Mouse (Mus musculus): ENCODE results near the gene Fmo6. TPM values are rescaled to one million over a fixed set of nuclear protein-coding genes. Genes with fewer than 3 reads are reported as not detected.

Fmo6 gene
- polyA plus RNA-seq, 2 experiments from 2014 or later = not detected

DNA sequence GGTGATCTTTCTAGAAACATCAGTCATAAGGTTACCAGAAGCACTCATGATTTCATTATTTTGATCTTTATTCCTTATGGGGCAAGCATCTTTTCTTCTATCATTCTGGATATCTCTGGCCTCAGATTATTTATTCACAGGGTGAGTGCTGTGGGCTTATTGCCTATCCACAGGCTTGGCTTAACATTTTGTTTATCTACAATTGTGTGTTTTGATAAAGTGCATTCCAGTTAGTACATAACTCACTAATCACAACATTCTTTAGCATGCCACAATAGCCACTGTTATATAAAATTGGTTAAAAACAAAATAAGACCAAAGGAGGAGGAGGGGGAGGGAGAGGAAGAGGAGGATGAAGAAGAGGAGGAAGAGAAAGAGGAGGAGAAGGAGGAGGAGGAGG is 25.2 kb downstream of the Fmo6 start:
- no peak for ATAC-seq

DNA sequence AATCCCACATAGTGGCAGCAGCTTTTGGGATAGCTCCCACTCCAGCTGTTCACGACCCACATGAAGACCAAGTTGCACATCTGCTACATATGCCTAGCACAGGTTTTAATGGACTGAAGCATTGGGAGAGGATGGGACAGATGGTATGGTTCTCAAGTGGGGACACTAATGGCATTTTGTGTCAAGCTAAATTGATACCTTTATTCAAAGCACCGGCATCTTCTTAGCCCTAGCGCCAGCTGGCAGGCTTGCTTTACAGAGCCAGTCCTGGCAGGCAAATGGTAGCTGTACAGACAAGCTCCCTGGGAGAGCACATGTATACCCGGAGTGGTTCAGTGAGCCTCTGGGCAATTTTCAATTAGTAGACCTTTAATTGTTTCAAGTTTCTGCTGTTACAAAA is 35.4 kb downstream of the Fmo6 start:
- no peak for ATAC-seq

DNA sequence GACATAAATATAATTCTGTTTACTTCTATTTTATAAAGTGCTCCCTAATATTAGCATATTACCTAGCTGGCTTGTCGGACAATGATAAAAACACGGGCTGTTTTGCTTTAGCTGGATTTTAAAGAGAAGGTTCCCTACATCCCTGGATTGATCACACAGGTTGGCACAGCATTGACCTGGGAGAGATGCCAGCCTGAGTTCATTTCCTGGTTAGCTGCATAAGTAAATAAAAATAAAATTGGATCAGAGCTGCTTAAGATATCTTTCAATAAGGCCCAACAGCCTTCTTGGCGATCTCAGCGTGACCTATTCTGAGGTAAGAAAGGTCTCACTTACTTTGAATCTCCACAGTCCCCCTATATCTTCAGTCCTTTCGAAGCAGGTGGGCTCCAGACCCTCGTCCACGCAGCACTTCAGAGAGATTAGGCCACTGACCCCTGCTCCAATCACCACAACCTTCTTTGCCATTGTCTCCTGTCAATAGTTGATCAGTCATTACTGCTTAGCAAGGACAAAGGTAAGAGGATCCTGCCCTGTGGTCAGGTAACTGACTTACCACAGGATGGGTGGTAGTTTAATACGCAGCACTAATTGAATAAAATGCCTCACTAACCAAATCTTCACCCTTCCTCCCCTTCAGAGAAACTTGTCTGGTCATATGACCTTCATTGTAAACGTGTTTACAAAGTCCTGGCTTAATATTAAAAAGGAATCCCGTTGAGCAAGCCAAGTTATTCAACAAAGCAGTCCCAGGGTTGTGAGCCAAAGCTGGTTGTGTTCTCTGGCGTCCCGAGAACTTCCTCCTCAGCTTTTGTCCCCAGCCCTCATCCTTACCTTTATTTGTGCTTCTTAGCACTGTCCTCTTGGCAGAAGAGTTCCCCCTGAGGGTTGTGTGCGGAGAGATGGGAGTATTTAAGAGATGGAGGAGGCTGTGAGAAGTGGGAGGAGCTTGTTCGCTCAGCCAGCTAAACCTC is 39.2 kb downstream of the Fmo6 start, which contains the start of gene Fmo2:
Fmo2 (minus strand) TSS at position 889 of the 974 bp plus-strand sequence.
- ATAC-seq = no peak

DNA sequence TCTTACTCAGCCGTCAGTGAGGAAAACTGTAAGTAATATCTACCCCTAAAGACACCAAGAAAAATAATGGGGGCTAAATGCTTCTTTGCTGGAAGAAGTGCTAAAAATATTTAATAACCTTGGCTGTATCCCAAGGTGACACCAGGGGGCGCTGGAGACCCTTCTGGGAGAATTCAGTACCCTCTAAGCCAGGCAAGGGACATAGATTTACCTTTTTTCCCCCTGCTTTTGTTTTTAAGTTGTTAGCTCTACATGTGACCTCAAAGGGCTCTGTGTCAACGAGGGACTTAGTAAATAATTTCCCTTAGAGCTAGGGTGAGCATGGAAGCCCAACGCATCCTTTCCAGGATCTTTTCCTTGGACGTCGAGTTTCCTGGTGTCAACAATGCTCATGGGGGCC is 41.4 kb downstream of the Fmo6 start:
- ATAC-seq = no peak

GRCm38 (mm10) chr1:162893014-162893413 is 44.3 kb downstream of the Fmo6 start:
- ATAC-seq = no peak

- no peak for ATAC-seq
Observed at GRCm38 (mm10) chr1:162891980-162892451, 45.3 kb downstream of the Fmo6 start.

- no peak for ATAC-seq
Observed at GRCm38 (mm10) chr1:162888646-162889045, 48.7 kb downstream of the Fmo6 start.

DNA sequence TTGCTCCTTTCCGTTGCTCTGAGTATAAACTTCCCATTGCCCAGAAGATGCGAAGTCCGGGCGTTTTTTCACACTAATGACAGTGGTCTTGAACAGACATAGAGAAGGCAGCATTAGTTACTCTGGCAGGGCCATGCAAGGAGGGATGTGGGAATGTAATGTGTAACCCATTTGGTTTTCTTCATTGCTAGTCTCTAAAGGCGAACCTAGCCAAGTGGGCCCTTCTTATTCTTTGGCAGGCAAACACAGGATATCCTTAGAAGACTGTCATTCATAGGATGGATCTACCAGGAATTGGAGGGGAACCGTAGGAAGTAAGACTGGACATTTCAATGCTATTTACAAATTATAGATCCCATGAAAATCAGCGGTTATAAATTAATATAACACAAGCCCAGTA is 49.7 kb downstream of the Fmo6 start:
- no peak for ATAC-seq

- ATAC-seq = no peak
Observed at GRCm38 (mm10) chr1:162886138-162886816, 51.0 kb downstream of the Fmo6 start.

DNA sequence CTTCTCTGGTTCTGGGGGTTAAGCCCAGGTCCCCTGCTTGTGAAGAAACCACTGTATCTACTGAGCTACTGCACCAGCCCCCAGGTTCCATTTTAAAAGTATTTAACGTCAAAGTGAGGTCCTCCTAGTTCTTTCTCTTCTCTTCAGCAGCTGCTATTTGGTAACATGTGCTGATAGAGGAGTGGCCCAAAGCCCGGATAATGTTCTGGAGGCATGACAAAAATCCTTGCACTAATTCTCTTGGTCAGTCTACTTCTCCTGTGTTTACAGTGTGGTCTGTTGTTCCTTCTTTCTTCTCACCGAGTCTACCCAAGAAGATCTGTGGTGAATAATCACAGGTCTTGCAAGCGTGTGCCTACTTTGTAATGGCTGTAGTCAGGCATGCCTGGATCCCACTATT is 54.6 kb downstream of the Fmo6 start:
- ATAC-seq = no peak

- ATAC-seq = no peak
Observed at GRCm38 (mm10) chr1:162879595-162880369, 57.5 kb downstream of the Fmo6 start.

- ATAC-seq = no peak
Observed at GRCm38 (mm10) chr1:162875091-162875490, 62.2 kb downstream of the Fmo6 start.

GRCm38 (mm10) chr1:162871701-162872311 is 65.5 kb downstream of the Fmo6 start:
- no peak for ATAC-seq

DNA sequence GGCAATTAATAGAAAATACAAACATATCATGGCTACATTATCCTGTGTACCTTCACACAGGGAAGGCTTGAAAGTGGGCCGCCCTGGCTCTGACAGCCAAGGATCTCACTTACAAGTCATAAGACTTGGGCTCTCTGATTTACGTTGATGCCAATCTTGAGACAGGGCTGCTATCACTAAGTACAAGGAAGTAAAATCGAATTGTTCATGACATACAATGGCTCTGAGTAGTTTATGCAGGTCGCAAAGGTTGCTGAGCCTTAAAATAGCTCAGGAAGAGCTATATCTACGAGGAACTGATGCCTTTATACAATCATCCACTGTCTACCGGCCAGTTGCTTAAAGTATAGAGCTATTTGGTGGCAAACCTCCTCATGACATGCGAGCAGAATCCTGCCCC is 66.3 kb downstream of the Fmo6 start:
- no peak for ATAC-seq

GRCm38 (mm10) chr1:162867396-162867795 is 69.9 kb downstream of the Fmo6 start:
- ATAC-seq = no peak

Other genes with a start within 250 kb of the Fmo6 start
- 100 to 1,000 TPM; 259 to 407 TPM for gene Prrc2c, start 197.0 kb downstream of the Fmo6 start, polyA plus RNA-seq (2017; shearing (Covaris generic))
- gene Fmo4, start 123.5 kb downstream of the Fmo6 start, polyA plus RNA-seq (2017; shearing (Covaris generic)) = not detected
- under 1 TPM; 0.22 to 0.72 TPM for gene Fmo1, start 70.9 kb downstream of the Fmo6 start, polyA plus RNA-seq (2017; shearing (Covaris generic))
- gene Fmo2, start 38.8 kb downstream of the Fmo6 start, polyA plus RNA-seq (2017; shearing (Covaris generic)) = not detected
- not detected for gene Fmo3, start 47.0 kb upstream of the Fmo6 start, polyA plus RNA-seq (2017; shearing (Covaris generic))
- gene Mroh9, start 148.2 kb upstream of the Fmo6 start, polyA plus RNA-seq (2017; shearing (Covaris generic)) = not detected